Mouse (Mus musculus) layer of hippocampus, adult 18-20 months (tissue): Measurements from ENCODE around the gene Serpinb6c. TPM values are rescaled to one million over a fixed set of nuclear protein-coding genes. Genes with fewer than 3 reads are reported as not detected.

Experiments used
- total RNA-seq, 2 experiments: library from RNA; stranded (reverse); gene quantifications; 2 replicates each; pipeline ENCODE4 v1.2.3; 2021

Gene Serpinb6c
- total RNA-seq, 2 experiments from 2014 or later = 0.25 to 0.47 TPM

Other genes with a start within 250 kb of the Serpinb6c start
- gene Serpinb6d, start 244.3 kb downstream of the Serpinb6c start, total RNA-seq = not detected
- gene Serpinb6e, start 62.3 kb downstream of the Serpinb6c start, total RNA-seq = not detected
- gene Nqo2, start 59.0 kb upstream of the Serpinb6c start, total RNA-seq = 1 to 10 TPM; 6.9 to 8.6 TPM
- 1 to 10 TPM; 6.2 to 6.6 TPM for gene Ripk1, start 96.7 kb upstream of the Serpinb6c start, total RNA-seq
- 10 to 100 TPM; 40.4 to 51.1 TPM for gene Serpinb6a, start 97.1 kb upstream of the Serpinb6c start, total RNA-seq
- 10 to 100 TPM; 52.0 to 56.0 TPM for gene Bphl, start 131.9 kb upstream of the Serpinb6c start, total RNA-seq
- gene Tubb2a, start 172.3 kb upstream of the Serpinb6c start, total RNA-seq = 100 to 1,000 TPM; 919 to 955 TPM
- 100 to 1,000 TPM; 192 to 215 TPM for gene Tubb2b, start 224.8 kb upstream of the Serpinb6c start, total RNA-seq